ENCODE assay signal across 26 mouse cellular contexts in genomic region chr17:35967621-35968020, GRCm38 (mm10). TPM values are rescaled to one million over a fixed set of nuclear protein-coding genes. Genes with fewer than 3 reads are reported as not detected.
DNase-seq lines count a peak whose midpoint lies in the region; ATAC-seq and TF ChIP-seq lines count a peak whose summit lies in the region.
"Had no signal": no experiment of that assay in that cellular context is flagged by ENCODE, and none has a peak within 500 bp of the region (broad histone marks: within the 10 kb centered on the region; RNA-seq: fewer than 3 reads in every experiment).

No protein-coding gene starts in this region.

- H3K27me3 ChIP-seq in liver, embryonic 12.5 days (replicated peaks), result no peaks in the 10 kb centered on the region
- H3K27me3 ChIP-seq in G1E (ENCODE audit: insufficient read depth, low read length), result no peaks in the 10 kb centered on the region
- H3K27me3 ChIP-seq: embryonic facial prominence, embryonic 12.5 days; embryonic facial prominence, embryonic 15.5 days; forebrain, embryonic 12.5 days; forebrain, embryonic 15.5 days; heart, embryonic 13.5 days had no signal

- DNase-seq in cerebellum, adult 11-12 months, result peak; percentile 38
- no peak for DNase-seq in cerebellum, adult 18-20 months
- peak; percentile 2 for DNase-seq in gastrocnemius, postnatal 10 days
- DNase-seq in gastrocnemius, adult 2 months, result no peak
- DNase-seq in liver (no peak), G1E (ENCODE audit: low spot score) (no peak)
- DNase-seq in kidney, adult 11 months, result no peak
- DNase-seq: adrenal gland, adult 2 months; adrenal gland, postnatal 14 days; cerebellum, adult 2 months; cerebellum, postnatal 14 days; gastrocnemius, postnatal 14 days; heart, adult 2 months; heart, postnatal 14 days; heart, postnatal 4 days had no signal

- WGBS in liver, embryonic 12.5 days (ENCODE audit: insufficient replicate concordance), result 79% methylated on average over 2 of the region's 2 CpGs

- peaks cover 65% of the 10 kb centered on the region for H3K36me3 ChIP-seq in liver, embryonic 12.5 days
- peaks cover 76% of the 10 kb centered on the region for H3K36me3 ChIP-seq in G1E (replicated peaks)

- no peak overlapping the region for H3K27ac ChIP-seq in gastrocnemius, adult 2 months
- H3K27ac ChIP-seq in liver, embryonic 12.5 days, result no peak overlapping the region
- H3K27ac ChIP-seq: embryonic facial prominence, embryonic 12.5 days; embryonic facial prominence, embryonic 15.5 days; forebrain, embryonic 12.5 days; forebrain, embryonic 15.5 days; heart, adult 2 months; heart, embryonic 10.5 days; heart, embryonic 13.5 days; hindbrain, embryonic 14.5 days; hindbrain, postnatal 0 days had no signal

- H3K9me3 ChIP-seq in liver, embryonic 12.5 days (replicated peaks), result no peaks in the 10 kb centered on the region
- H3K9me3 ChIP-seq in G1E (replicated peaks), result no peaks in the 10 kb centered on the region
- H3K9me3 ChIP-seq: embryonic facial prominence, embryonic 12.5 days; embryonic facial prominence, embryonic 15.5 days; forebrain, embryonic 12.5 days; forebrain, embryonic 15.5 days; heart, embryonic 10.5 days; heart, embryonic 13.5 days had no signal

- peaks cover 46% of the 10 kb centered on the region for H3K4me1 ChIP-seq in liver, embryonic 12.5 days
- H3K4me1 ChIP-seq in G1E (ENCODE audit: insufficient read depth, low read depth, low read length), result peaks cover 56% of the 10 kb centered on the region

- ATAC-seq in liver, embryonic 12.5 days, result no peak
- no peak for ATAC-seq in G1E (ENCODE audit: extremely low read depth, insufficient number of reproducible peaks, low FRiP score, poor library complexity, severe bottlenecking)
- ATAC-seq: forebrain, embryonic 15.5 days; hindbrain, postnatal 0 days; inflammation-experienced regulatory T-cells, adult 6 months; intestine, embryonic 16.5 days had no signal

- H3K4me2 ChIP-seq in liver, embryonic 12.5 days, result peak overlapping the region; percentile 81
- H3K4me2 ChIP-seq: embryonic facial prominence, embryonic 12.5 days; embryonic facial prominence, embryonic 15.5 days had no signal

- H3K4me3 ChIP-seq in gastrocnemius, adult 2 months, result no peak overlapping the region
- no peak overlapping the region for H3K4me3 ChIP-seq in liver, embryonic 12.5 days
- peak overlapping the region; percentile 0; the same call in 1 of the 2 replicates for H3K4me3 ChIP-seq in G1E (ENCODE audit: low read depth, low read length)
- H3K4me3 ChIP-seq: embryonic facial prominence, embryonic 12.5 days; embryonic facial prominence, embryonic 15.5 days; forebrain, embryonic 12.5 days; heart, adult 2 months; heart, embryonic 10.5 days had no signal

- 0 out of 2 replicates have a peak overlapping the region, but pooled peaks have one; percentile 8 for H3K9ac ChIP-seq in liver, embryonic 12.5 days
- H3K9ac ChIP-seq: embryonic facial prominence, embryonic 12.5 days; embryonic facial prominence, embryonic 15.5 days; forebrain, embryonic 12.5 days; forebrain, embryonic 15.5 days; hindbrain, embryonic 14.5 days had no signal

- intact Hi-C loops in gastrocnemius, adult 2 months (cut with DNase I), result no loop called here

- no peak for TF ChIP-seq CTCF in gastrocnemius, adult 2 months (IDR thresholded peaks at IDR 0.05)
- TF ChIP-seq CTCF in G1E (IDR thresholded peaks at IDR 0.05; ENCODE audit: low read depth, low read length), result no peak

RNA-seq across cellular contexts. Expression of gene Abcf1, which starts 1.9 kb away (rescaled TPM):
- 10 to 100 TPM; 65.7 to 71.6 TPM for total RNA-seq in gastrocnemius, postnatal 10 days (2021)
- total RNA-seq in gastrocnemius, adult 2 months (2021), result 10 to 100 TPM; 72.1 to 74.9 TPM
- 90.2 and 90.5 TPM in 2 replicates for polyA plus RNA-seq in liver, embryonic 12.5 days (2016; fragmentation: Nextera tagmentation; extraction: Ambion mirVana)
- 77.0 and 80.6 TPM in 2 replicates for total RNA-seq in G1E (2014; fragmentation: Nextera tagmentation)
- 129 and 176 TPM in 2 replicates for total RNA-seq in G1E (2017)
- polyA plus RNA-seq in G1E (2012), result 167 and 196 TPM in 2 replicates

RNA-seq across cellular contexts. Expression of gene Gnl1, which starts 12.0 kb away (rescaled TPM):
- 10 to 100 TPM; 21.7 to 28.5 TPM for total RNA-seq in gastrocnemius, postnatal 10 days (2021)
- total RNA-seq in gastrocnemius, adult 2 months (2021), result 10 to 100 TPM; 19.8 to 20.9 TPM
- 23.7 and 25.1 TPM in 2 replicates for polyA plus RNA-seq in liver, embryonic 12.5 days (2016; fragmentation: Nextera tagmentation; extraction: Ambion mirVana)
- total RNA-seq in G1E (2014; fragmentation: Nextera tagmentation), result 18.5 and 22.9 TPM in 2 replicates
- 28.6 and 29.5 TPM in 2 replicates for total RNA-seq in G1E (2017)
- polyA plus RNA-seq in G1E (2012), result 120 and 121 TPM in 2 replicates

RNA-seq across cellular contexts. Expression of gene Prr3, which starts 12.4 kb away (rescaled TPM):
- 1 to 10 TPM; 5.1 to 9.3 TPM for total RNA-seq in gastrocnemius, postnatal 10 days (2021)
- total RNA-seq in gastrocnemius, adult 2 months (2021), result 1 to 10 TPM; 2.6 to 2.8 TPM
- 12.6 and 13.7 TPM in 2 replicates for polyA plus RNA-seq in liver, embryonic 12.5 days (2016; fragmentation: Nextera tagmentation; extraction: Ambion mirVana)
- total RNA-seq in G1E (2014; fragmentation: Nextera tagmentation) (38.6 and 49.4 TPM in 2 replicates), G1E (2017) (11.4 and 15.6 TPM in 2 replicates)
- 30.1 and 33.1 TPM in 2 replicates for polyA plus RNA-seq in G1E (2012)

RNA-seq across cellular contexts. Expression of gene Ppp1r10, which starts 51.4 kb away (rescaled TPM):
- total RNA-seq in gastrocnemius, postnatal 10 days (2021), result 10 to 100 TPM; 31.4 to 47.1 TPM
- total RNA-seq in gastrocnemius, adult 2 months (2021), result 10 to 100 TPM; 15.6 to 34.8 TPM
- polyA plus RNA-seq in liver, embryonic 12.5 days (2016; fragmentation: Nextera tagmentation; extraction: Ambion mirVana), result 29.0 and 32.8 TPM in 2 replicates
- total RNA-seq in G1E (2014; fragmentation: Nextera tagmentation), result 85.7 and 93.8 TPM in 2 replicates
- total RNA-seq in G1E (2017), result 64.7 and 77.3 TPM in 2 replicates
- 30.9 and 33.0 TPM in 2 replicates for polyA plus RNA-seq in G1E (2012)

RNA-seq across cellular contexts. Expression of gene Mrps18b, which starts 51.4 kb away (rescaled TPM):
- total RNA-seq in gastrocnemius, postnatal 10 days (2021), result 10 to 100 TPM; 44.8 to 54.4 TPM
- 10 to 100 TPM; 58.6 to 65.4 TPM for total RNA-seq in gastrocnemius, adult 2 months (2021)
- polyA plus RNA-seq in liver, embryonic 12.5 days (2016; fragmentation: Nextera tagmentation; extraction: Ambion mirVana), result 113 and 123 TPM in 2 replicates
- total RNA-seq in G1E (2014; fragmentation: Nextera tagmentation), result 107 and 118 TPM in 2 replicates
- total RNA-seq in G1E (2017), result 103 and 127 TPM in 2 replicates
- 7.8 and 8.9 TPM in 2 replicates for polyA plus RNA-seq in G1E (2012)

Comparison
In these comparisons a context has a peak if more than half of its experiments do, and no peak if none do; other contexts are left out.
1. DNase-seq: peak in cerebellum, adult 11-12 months (single experiment) and gastrocnemius, postnatal 10 days (single experiment); none in cerebellum, adult 18-20 months (0 of 2), gastrocnemius, adult 2 months (single experiment), liver (single experiment), G1E (single experiment) and kidney, adult 11 months (single experiment).